16 mouse cellular contexts compared by ENCODE assay signal in genomic region chr10:26815646-26816045, GRCm38 (mm10).
DNase-seq lines count a peak whose midpoint lies in the region; TF ChIP-seq lines count a peak whose summit lies in the region.
"Had no signal": no experiment of that assay in that cellular context is flagged by ENCODE, and none has a peak within 500 bp of the region (broad histone marks: within the 10 kb centered on the region; RNA-seq: fewer than 3 reads in every experiment).

No protein-coding gene starts in this region.

- intact Hi-C loops in left cerebral cortex, postnatal 36 days (cut with DNase I): no loop called here

- DNase-seq in layer of hippocampus, adult 9-11 months: peak; percentile 21
- DNase-seq in layer of hippocampus, adult 9-10 months (ENCODE audit: low spot score): no peak
- peak; percentile 14 for DNase-seq in brain, embryonic 14.5 days (ENCODE audit: low read depth)
- DNase-seq in left cerebral cortex, adult 18-20 months (ENCODE audit: low spot score in 2 of 2): peak; percentile 73 to 78
- peak; percentile 58 to 69 for DNase-seq in left cerebral cortex, postnatal 36 days (ENCODE audit: low spot score in 2 of 2)
- DNase-seq in MN1 (ENCODE audit: low spot score): no peak
- DNase-seq in thymus, postnatal 10 days (ENCODE audit: low spot score in 2 of 2): no peak
- DNase-seq in kidney, postnatal 25 days: no peak
- DNase-seq: adrenal gland, adult 2 months; B cell, adult 2 months; cerebellum, adult 9-11 months; gastrocnemius, postnatal 36 days; kidney, adult 2 months; kidney, postnatal 14 days; lung, adult 18-20 months; lung, postnatal 14 days had no signal

- TF ChIP-seq POLR2A in brain, embryonic 14.5 days (IDR thresholded peaks at IDR 0.05; ENCODE audit: borderline replicate concordance, extremely low read depth, insufficient read depth, insufficient read length, poor library complexity, severe bottlenecking): no peak

- TF ChIP-seq CTCF in brain, embryonic 14.5 days (IDR thresholded peaks at IDR 0.05; ENCODE audit: borderline replicate concordance, extremely low read depth, insufficient read depth, insufficient read length): no peak

Comparison
In these comparisons a context has a peak if more than half of its experiments do, and no peak if none do; other contexts are left out.
1. DNase-seq: peak in layer of hippocampus, adult 9-11 months (single experiment), brain, embryonic 14.5 days (single experiment), left cerebral cortex, adult 18-20 months (2 of 2) and left cerebral cortex, postnatal 36 days (2 of 2); none in layer of hippocampus, adult 9-10 months (single experiment), MN1 (single experiment), thymus, postnatal 10 days (0 of 2) and kidney, postnatal 25 days (0 of 2).